Mouse (Mus musculus) small intestine, adult 2 months (tissue): ENCODE measurements around the gene Mpv17l. TPM values are rescaled to one million over a fixed set of nuclear protein-coding genes. Genes with fewer than 3 reads are reported as not detected.
"Not testable (repeated sequence)": the region's sequence is repeated elsewhere in the genome, so short reads cannot be mapped to it uniquely, and the experiment has no call there.

Experiments used
- H3K27ac ChIP-seq: fragments of 200-500 bp; 2 replicates; pipeline ENCODE4 v1.5.1; 2012; ENCODE audit warnings: low read depth, low read length, control low read depth, inconsistent platforms; ENCODE audit not compliant: insufficient read depth
- H3K27me3 ChIP-seq: fragments of 200-500 bp; 2 replicates; pipeline ENCODE4 v1.6.1; 2012; ENCODE audit warnings: mild to moderate bottlenecking, moderate library complexity, low read length, inconsistent platforms; ENCODE audit not compliant: control insufficient read depth, insufficient read depth
- H3K36me3 ChIP-seq: fragments of 200-500 bp; 2 replicates; pipeline ENCODE4 v1.6.1; 2012; ENCODE audit warnings: mild to moderate bottlenecking, low read length, control low read depth, inconsistent platforms; ENCODE audit not compliant: control insufficient read depth, insufficient read depth
- H3K4me1 ChIP-seq: fragments of 200-500 bp; 2 replicates; pipeline ENCODE4 v1.6.1; 2012; ENCODE audit warnings: low read length, inconsistent platforms, mixed read lengths; ENCODE audit not compliant: control insufficient read depth, insufficient read depth, insufficient read length
- H3K4me3 ChIP-seq: fragments of 200-500 bp; 2 replicates; pipeline ENCODE4 v1.5.1; 2012; ENCODE audit warnings: low read depth, mild to moderate bottlenecking, control low read depth, inconsistent platforms, low read length, moderate library complexity
- CTCF ChIP-seq: fragments of 200-500 bp; IDR thresholded peaks from 2 replicates; pipeline ENCODE4 v1.5.1; 2012; ENCODE audit warnings: low read depth, mild to moderate bottlenecking, control low read depth, inconsistent platforms, low read length, moderate library complexity, mixed read lengths; ENCODE audit not compliant: insufficient replicate concordance, insufficient read length; ENCODE audit errors: extremely low read depth
- POLR2A ChIP-seq: fragments of 200-500 bp; IDR thresholded peaks from 2 replicates; pipeline ENCODE4 v1.6.1; 2012; ENCODE audit warnings: low read depth, mild to moderate bottlenecking, control low read depth, inconsistent platforms, low read length, moderate library complexity
- WGBS: fragments of 180-500 bp; shearing (Covaris S2); methylation state at CpG from one replicate; pipeline ENCODE4 v1.1.7; 2018; 5-methylcytosine and 5-hydroxymethylcytosine counted together
- polyA plus RNA-seq: library from polyadenylated mRNA; depleted of rRNA; stranded (reverse); fragments of >200 nt; gene quantifications from 2 replicates; pipeline ENCODE4 v1.2.3, GENCODE M21; 2012; rRNA removed

The Mpv17l gene
- polyA plus RNA-seq = 2.7 and 4.7 TPM in 2 replicates

DNA sequence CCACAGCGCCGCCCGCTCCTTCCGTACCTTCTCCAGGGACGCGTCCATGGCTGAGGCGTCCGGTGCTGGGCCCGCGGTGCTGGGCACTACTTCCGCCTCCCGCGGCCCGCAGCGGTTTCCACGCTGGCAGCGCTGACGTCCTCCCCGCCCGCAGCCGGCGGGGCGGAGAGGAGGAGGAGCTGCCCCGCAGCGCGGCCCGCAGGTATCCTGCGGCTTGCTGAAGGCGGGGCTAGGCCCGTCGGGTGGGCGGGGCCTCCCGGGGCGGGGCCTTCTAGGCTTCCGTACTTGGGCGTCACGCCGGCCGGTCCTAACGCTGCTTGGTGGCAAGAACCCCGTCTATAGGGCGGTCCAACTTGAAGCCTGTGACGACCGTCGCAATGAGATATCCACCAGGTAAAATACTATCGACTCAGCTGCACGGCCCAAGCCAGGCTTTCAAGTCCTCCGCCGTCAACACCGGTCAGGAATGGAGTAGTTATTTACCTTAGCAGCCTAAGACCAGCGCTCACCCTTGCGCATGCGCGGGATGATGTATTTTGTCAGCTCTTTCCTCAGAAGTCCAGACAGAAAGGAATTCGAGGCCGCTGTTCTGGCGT is at the start of gene Mpv17l, which contains the start of gene Pdxdc1:
Gene Mpv17l (plus strand): TSS at position 274 of the 596 bp plus-strand sequence.
Gene Pdxdc1 (minus strand): TSS at position 244 of the 596 bp plus-strand sequence.
- WGBS = under 1% methylated on average over 54 of the region's 57 CpGs
- TF ChIP-seq CTCF = no peak
- peak; percentile 79 for TF ChIP-seq POLR2A
- Histone ChIP-seq H3K4me1 (peaks cover 5% of the 10 kb centered on the region; the same call in 1 of the 2 replicates), H3K27ac (peak within 1 kb of the TSS; percentile 88), H3K36me3 (no peaks in the 10 kb centered on the region), H3K4me3 (peak within 1 kb of the TSS; percentile 74), H3K27me3 (no peaks in the 10 kb centered on the region)

DNA sequence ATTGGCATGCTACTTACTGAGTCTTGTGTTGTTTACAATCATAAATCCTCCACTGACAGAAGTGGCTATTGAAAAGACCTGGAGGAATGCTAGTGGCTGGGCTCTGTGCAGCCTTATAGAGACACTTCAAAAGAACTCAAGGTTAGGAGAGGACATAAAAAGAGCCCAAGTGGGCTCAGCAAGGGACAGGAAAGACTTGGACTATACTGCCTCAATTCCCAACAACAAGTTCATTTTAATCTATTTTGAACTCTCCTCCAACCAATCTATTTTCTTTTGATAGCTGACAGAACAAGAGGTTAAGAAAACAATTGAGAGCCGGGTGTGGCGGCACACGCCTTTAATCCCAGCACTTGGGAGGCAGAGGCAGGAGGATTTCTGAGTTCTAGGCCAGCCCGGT is 49.1 kb upstream of the Mpv17l start:
- TF ChIP-seq POLR2A = no peak
- no peak for TF ChIP-seq CTCF
- Histone ChIP-seq H3K27me3 (no peaks in the 10 kb centered on the region), H3K4me3 (no peak overlapping the region), H3K4me1 (peaks cover 2% of the 10 kb centered on the region; the same call in 1 of the 2 replicates), H3K36me3 (peaks cover 41% of the 10 kb centered on the region), H3K27ac (no peak overlapping the region)
- 92% methylated on average over 4 of the region's 4 CpGs for WGBS

DNA sequence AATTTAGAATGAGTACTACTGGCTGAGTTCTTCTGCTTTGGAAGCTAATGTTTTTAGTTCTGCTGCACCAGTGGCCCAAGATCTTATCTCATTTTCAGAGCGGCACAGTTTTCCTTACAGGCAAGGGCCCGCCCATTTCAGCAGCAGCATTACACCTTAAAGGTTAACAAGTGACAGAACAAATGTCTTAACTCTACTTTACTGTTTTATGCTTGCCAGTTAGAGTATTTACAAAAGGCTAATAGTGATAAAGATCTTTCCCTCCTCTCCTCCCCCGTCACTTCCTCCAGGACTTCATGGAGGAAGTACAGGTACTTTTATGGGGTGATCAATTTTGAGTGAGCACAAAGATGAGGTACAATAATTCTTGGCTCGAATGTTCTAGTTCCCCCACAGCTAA is 36.9 kb upstream of the Mpv17l start:
- TF ChIP-seq POLR2A = no peak
- TF ChIP-seq CTCF = no peak
- no peaks in the 10 kb centered on the region for H3K4me1 ChIP-seq
- WGBS = 19% methylated on average over 4 of the region's 4 CpGs
- H3K36me3 ChIP-seq = peaks cover 48% of the 10 kb centered on the region
- no peak overlapping the region for H3K27ac ChIP-seq
- no peak overlapping the region for H3K4me3 ChIP-seq
- no peaks in the 10 kb centered on the region; the same call in 1 of the 2 replicates for H3K27me3 ChIP-seq

DNA sequence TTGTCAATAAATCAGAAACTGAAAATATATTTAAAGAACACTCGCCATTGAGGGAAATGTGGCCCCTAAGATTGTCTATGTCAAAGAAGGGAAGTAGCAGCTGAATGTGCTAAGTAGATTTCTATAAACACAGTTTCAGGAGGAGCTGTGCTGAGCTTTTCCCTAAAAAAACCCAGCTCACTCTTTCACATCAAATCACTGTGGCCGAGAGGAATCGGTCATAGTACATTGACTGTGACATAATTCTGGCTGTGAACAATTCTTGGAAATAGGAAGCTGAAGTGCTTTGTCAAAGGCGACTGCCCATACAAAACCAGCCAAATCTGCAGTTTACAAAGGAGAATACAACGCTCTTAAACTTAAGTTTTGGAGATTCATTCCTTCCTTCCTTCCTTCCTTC is 36.3 kb upstream of the Mpv17l start:
- Histone ChIP-seq H3K4me1 (no peaks in the 10 kb centered on the region), H3K36me3 (peaks cover 51% of the 10 kb centered on the region), H3K27ac (no peak overlapping the region), H3K27me3 (no peaks in the 10 kb centered on the region; the same call in 1 of the 2 replicates), H3K4me3 (no peak overlapping the region)
- no peak for TF ChIP-seq CTCF
- TF ChIP-seq POLR2A = no peak
- 67% methylated on average over 5 of the region's 5 CpGs for WGBS

DNA sequence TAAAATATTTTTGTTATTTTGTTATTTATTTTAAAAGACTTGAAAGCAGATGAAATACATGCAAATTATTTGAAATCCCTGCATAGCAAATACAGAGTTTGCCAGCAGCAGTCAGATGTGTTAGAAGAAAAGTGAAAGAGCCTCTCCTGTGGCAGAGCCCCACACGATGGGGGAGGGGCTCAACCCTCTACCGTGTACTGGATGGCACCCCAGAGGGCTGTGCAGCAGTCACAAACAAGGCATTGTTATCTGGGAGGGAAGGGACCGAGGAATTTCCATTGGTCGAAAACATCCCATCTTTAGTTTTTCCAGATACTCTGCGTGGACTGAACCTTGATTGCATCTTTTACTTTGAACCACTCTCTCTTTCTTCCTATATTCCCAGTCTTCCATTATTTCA is 35.6 kb upstream of the Mpv17l start:
- H3K4me1 ChIP-seq = not testable (repeated sequence)

DNA sequence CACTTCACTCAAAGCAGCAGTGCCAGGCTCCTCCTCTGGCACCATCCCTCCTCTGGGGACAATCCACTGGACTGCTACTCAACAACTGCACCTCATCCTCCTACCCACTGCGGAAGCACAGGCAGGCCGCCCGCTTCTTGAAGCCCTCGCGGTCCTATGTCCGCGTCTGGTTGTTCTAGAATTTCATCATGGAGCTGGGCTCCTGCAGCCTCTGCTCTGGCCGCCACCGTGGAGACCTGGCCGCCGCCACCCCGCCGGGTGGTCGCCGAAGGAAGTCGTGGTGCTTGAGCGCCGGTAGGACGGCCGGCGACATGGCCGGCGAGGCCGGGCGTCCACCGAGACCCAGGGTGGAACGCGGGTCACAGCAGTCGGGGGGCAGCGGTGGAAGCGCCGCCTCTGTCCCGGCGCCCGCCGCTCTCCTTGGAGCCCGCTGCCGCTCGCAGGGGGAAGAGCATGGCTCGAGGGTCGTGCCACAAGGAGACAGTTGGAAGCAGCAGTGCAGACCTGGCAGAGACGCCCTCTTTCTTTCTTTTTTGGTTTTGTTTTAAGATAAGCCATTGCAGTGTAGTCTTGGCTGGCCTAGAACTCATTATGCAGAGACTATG is 34.9 kb upstream of the Mpv17l start:
- 81% methylated on average over 42 of the region's 42 CpGs for WGBS
- H3K4me1 ChIP-seq = no peaks in the 10 kb centered on the region
- TF ChIP-seq CTCF = no peak
- no peak for TF ChIP-seq POLR2A
- H3K27me3 ChIP-seq = no peaks in the 10 kb centered on the region; the same call in 1 of the 2 replicates
- peaks cover 49% of the 10 kb centered on the region for H3K36me3 ChIP-seq
- no peak overlapping the region for H3K4me3 ChIP-seq
- no peak overlapping the region for H3K27ac ChIP-seq

More for the DNA sequence above, 35.6 kb upstream of the Mpv17l start:
- not testable (repeated sequence) for H3K27me3 ChIP-seq, H3K4me3 ChIP-seq, H3K27ac ChIP-seq
- H3K36me3 ChIP-seq = peaks cover 51% of the 10 kb centered on the region
- 68% methylated on average over 5 of the region's 5 CpGs for WGBS

DNA sequence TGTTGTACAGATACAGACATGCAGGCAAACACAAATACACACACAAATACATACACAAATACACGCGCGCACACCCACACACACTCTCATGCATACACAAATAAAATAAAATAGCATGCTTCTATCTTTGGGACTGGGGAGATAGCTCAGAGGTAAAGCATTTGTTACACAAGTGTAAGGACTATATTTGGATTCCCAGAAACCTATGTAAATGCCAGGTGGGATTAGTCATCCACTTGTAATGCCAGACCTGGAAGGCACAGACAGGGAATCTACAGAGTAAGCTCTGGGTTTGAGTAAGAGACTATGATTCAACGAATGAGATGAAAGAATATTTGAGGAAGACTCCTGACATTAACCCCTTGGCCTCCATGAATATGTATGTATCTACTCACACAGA is 27.5 kb upstream of the Mpv17l start:
- TF ChIP-seq POLR2A (no peak), CTCF (no peak)
- no peak overlapping the region for H3K4me3 ChIP-seq
- WGBS = 86% methylated on average over 4 of the region's 4 CpGs
- no peak overlapping the region for H3K27ac ChIP-seq
- peaks cover 58% of the 10 kb centered on the region for H3K36me3 ChIP-seq
- no peaks in the 10 kb centered on the region for H3K4me1 ChIP-seq
- no peaks in the 10 kb centered on the region for H3K27me3 ChIP-seq
